Mouse (Mus musculus): ENCODE results near the gene Morn4.
"Not testable (repeated sequence)": the region's sequence is repeated elsewhere in the genome, so short reads cannot be mapped to it uniquely, and the experiment has no call there.

Gene Morn4

GRCm38 (mm10) chr19:42081613-42082012 is 4.5 kb downstream of the Morn4 start:
- not testable (repeated sequence) for DNase-seq

- DNase-seq: no peak
Measured at GRCm38 (mm10) chr19:42080469-42080868, 5.7 kb downstream of the Morn4 start.

GRCm38 (mm10) chr19:42079950-42080349 is 6.2 kb downstream of the Morn4 start:
- DNase-seq: no peak

GRCm38 (mm10) chr19:42079006-42079405 is 7.2 kb downstream of the Morn4 start:
- no peak for DNase-seq

GRCm38 (mm10) chr19:42078566-42078965 is 7.6 kb downstream of the Morn4 start:
- no peak for DNase-seq

GRCm38 (mm10) chr19:42075992-42076391 is 10.2 kb downstream of the Morn4 start:
- DNase-seq: no peak

- no peak for DNase-seq
Measured at GRCm38 (mm10) chr19:42075051-42075450, 11.1 kb downstream of the Morn4 start.

- DNase-seq: peak; percentile 23
Measured at GRCm38 (mm10) chr19:42072802-42073201, 13.4 kb downstream of the Morn4 start.

- DNase-seq: no peak
Measured at GRCm38 (mm10) chr19:42071886-42072608, 14.1 kb downstream of the Morn4 start.

- DNase-seq: peak; percentile 22
Measured at GRCm38 (mm10) chr19:42071221-42071620, 14.9 kb downstream of the Morn4 start.

GRCm38 (mm10) chr19:42069241-42069525 is 17.0 kb downstream of the Morn4 start:
- peak; percentile 69 for DNase-seq

GRCm38 (mm10) chr19:42068441-42069240 is 17.5 kb downstream of the Morn4 start:
- DNase-seq: peak; percentile 74

- no peak for DNase-seq
Measured at GRCm38 (mm10) chr19:42061443-42061842, 24.7 kb downstream of the Morn4 start.

- peak; percentile 11 for DNase-seq
Measured at GRCm38 (mm10) chr19:42058426-42058825, 27.7 kb downstream of the Morn4 start.

GRCm38 (mm10) chr19:42056719-42057409 is 29.3 kb downstream of the Morn4 start:
- DNase-seq: no peak

- DNase-seq: no peak
Measured at GRCm38 (mm10) chr19:42055881-42056280, 30.3 kb downstream of the Morn4 start.

- DNase-seq: peak; percentile 61
Measured at GRCm38 (mm10) chr19:42054255-42054654, 31.9 kb downstream of the Morn4 start.

- DNase-seq: no peak
Measured at GRCm38 (mm10) chr19:42051948-42052347, 34.2 kb downstream of the Morn4 start, which contains the start of gene 4933411K16Rik. 4933411K16Rik (plus strand) TSS chr19:42052248.

GRCm38 (mm10) chr19:42051351-42051750 is 34.8 kb downstream of the Morn4 start:
- DNase-seq: no peak

GRCm38 (mm10) chr19:42050251-42050650 is 35.9 kb downstream of the Morn4 start:
- no peak for DNase-seq

- DNase-seq: peak; percentile 94
Measured at GRCm38 (mm10) chr19:42045269-42046102, 40.7 kb downstream of the Morn4 start, which contains the start of gene Hoga1. Hoga1 (plus strand) TSS chr19:42045610.

- no peak for DNase-seq
Measured at GRCm38 (mm10) chr19:42043988-42044387, 42.2 kb downstream of the Morn4 start.

- DNase-seq: no peak
Measured at GRCm38 (mm10) chr19:42038310-42038709, 47.8 kb downstream of the Morn4 start.
